Mouse (Mus musculus): ENCODE measurements around the gene Fam219b. TPM values are rescaled to one million over a fixed set of nuclear protein-coding genes. Genes with fewer than 3 reads are reported as not detected.

The Fam219b gene
- total and polyA plus RNA-seq, 2 experiments, result 5.4 to 6.7 TPM

DNA sequence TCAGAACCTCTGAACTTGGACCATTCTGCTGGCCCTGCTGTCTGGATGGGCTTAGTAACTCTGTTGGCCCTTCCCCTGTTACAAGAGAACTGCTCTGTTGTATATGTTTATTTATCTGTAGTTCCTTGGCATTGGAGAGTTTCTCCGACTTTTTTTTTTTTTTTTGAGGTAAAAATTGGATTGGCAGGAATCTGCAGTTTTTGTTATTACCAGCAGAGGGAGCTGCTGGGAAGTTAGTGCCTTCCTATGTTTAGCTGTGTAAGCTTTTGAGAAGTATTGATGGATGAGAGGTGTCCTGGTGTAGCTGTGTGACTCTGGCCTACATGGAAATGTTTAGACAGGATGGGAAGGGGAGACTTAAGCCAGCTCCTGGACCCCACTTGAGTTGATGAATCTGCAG lies 4.0 kb downstream of the Fam219b start:
- WGBS, result 6% methylated on average over 1 of the region's 1 CpGs
- peaks cover 6% of the 10 kb centered on the region; the same call in 1 of the 2 replicates for H3K36me3 ChIP-seq (ENCODE audit: control insufficient read depth, insufficient read depth, low read length)
- no peak overlapping the region for H3K4me3 ChIP-seq (ENCODE audit: insufficient read depth, low read depth, low read length)
- no peak overlapping the region for H3K27ac ChIP-seq (replicated peaks; ENCODE audit: insufficient read depth, low read depth, low read length)
- no peak for TF ChIP-seq CTCF (IDR thresholded peaks at IDR 0.05; ENCODE audit: low read depth, low read length)
- TF ChIP-seq POLR2A (IDR thresholded peaks at IDR 0.05; ENCODE audit: extremely low read depth, insufficient read depth, low read length), result no peak
- no peaks in the 10 kb centered on the region for H3K79me2 ChIP-seq (ENCODE audit: control insufficient read depth, insufficient read depth, low read length)
- no peak overlapping the region for H3K9ac ChIP-seq (ENCODE audit: low read depth, low read length)
- DNase-seq (ENCODE audit: extremely low read depth, low read depth, low spot score), result peak; percentile 42
- H3K4me1 ChIP-seq (ENCODE audit: control insufficient read depth, insufficient read depth, low read length), result peaks cover 2% of the 10 kb centered on the region; the same call in 1 of the 2 replicates
- H3K27me3 ChIP-seq (ENCODE audit: control insufficient read depth, insufficient read depth, low read length), result no peaks in the 10 kb centered on the region

DNA sequence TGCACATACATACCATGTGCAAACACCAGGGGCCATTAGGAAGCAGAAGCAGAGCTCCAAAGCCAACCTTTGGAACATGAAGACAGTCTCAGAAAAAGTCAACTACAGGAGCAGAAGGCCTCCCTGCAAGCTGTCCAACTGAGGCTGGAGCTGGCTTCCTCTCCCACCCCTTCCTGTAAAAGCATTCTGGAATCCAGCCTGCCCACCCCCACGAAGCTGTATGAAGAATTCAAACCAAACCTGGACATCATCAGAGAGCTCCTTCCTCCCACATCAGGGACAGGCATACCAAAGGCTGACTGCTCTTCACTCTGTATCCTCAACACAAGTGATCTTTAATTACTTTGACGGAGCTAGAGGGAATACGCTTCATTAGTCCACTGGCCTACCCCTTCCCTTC lies 6.6 kb downstream of the Fam219b start:
- peaks cover 6% of the 10 kb centered on the region; the same call in 1 of the 2 replicates for H3K4me1 ChIP-seq (ENCODE audit: control insufficient read depth, insufficient read depth, low read length)
- H3K4me3 ChIP-seq (ENCODE audit: insufficient read depth, low read depth, low read length), result no peak overlapping the region
- no peak for TF ChIP-seq POLR2A (IDR thresholded peaks at IDR 0.05; ENCODE audit: extremely low read depth, insufficient read depth, low read length)
- no peak for TF ChIP-seq CTCF (IDR thresholded peaks at IDR 0.05; ENCODE audit: low read depth, low read length)
- WGBS, result 89% methylated on average over 3 of the region's 3 CpGs
- H3K9ac ChIP-seq (ENCODE audit: low read depth, low read length), result no peak overlapping the region
- no peak overlapping the region for H3K27ac ChIP-seq (replicated peaks; ENCODE audit: insufficient read depth, low read depth, low read length)
- H3K27me3 ChIP-seq (ENCODE audit: control insufficient read depth, insufficient read depth, low read length), result no peaks in the 10 kb centered on the region
- no peaks in the 10 kb centered on the region for H3K79me2 ChIP-seq (ENCODE audit: control insufficient read depth, insufficient read depth, low read length)
- no peak for DNase-seq (ENCODE audit: extremely low read depth, low read depth, low spot score)
- H3K36me3 ChIP-seq (ENCODE audit: control insufficient read depth, insufficient read depth, low read length), result peaks cover 6% of the 10 kb centered on the region; the same call in 1 of the 2 replicates

DNA sequence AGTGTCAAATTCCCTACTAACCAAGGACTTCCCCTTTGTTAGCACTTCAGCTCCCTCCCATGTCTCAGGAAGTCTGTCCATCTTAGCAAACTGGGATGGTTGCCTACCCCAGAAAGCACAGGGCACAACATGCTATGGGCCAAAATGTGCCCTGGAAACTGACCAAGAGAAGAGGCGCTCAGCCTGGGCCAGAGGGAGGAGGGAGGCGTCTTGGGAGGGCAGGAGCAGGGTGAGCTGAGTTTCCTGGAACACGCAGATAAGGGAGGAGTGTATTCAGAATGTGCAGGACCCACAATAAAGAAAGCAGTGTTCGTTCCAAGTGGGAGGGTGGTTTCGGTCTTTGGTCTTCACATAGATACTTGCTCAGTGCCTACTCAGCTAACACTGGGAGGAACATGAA lies 10.0 kb downstream of the Fam219b start:
- TF ChIP-seq CTCF (IDR thresholded peaks at IDR 0.05; ENCODE audit: low read depth, low read length) (no peak), POLR2A (IDR thresholded peaks at IDR 0.05; ENCODE audit: extremely low read depth, insufficient read depth, low read length) (no peak)
- Histone ChIP-seq H3K4me1 (ENCODE audit: control insufficient read depth, insufficient read depth, low read length) (peaks cover 13% of the 10 kb centered on the region), H3K36me3 (ENCODE audit: control insufficient read depth, insufficient read depth, low read length) (peaks cover 6% of the 10 kb centered on the region; the same call in 1 of the 2 replicates), H3K4me3 (ENCODE audit: insufficient read depth, low read depth, low read length) (no peak overlapping the region), H3K27ac (replicated peaks; ENCODE audit: insufficient read depth, low read depth, low read length) (0 out of 2 replicates have a peak overlapping the region, but pooled peaks have one; percentile 13), H3K27me3 (ENCODE audit: control insufficient read depth, insufficient read depth, low read length) (no peaks in the 10 kb centered on the region), H3K9ac (ENCODE audit: low read depth, low read length) (no peak overlapping the region), H3K79me2 (ENCODE audit: control insufficient read depth, insufficient read depth, low read length) (no peaks in the 10 kb centered on the region)
- DNase-seq (ENCODE audit: extremely low read depth, low read depth, low spot score), result no peak
- WGBS, result 74% methylated on average over 5 of the region's 5 CpGs

DNA sequence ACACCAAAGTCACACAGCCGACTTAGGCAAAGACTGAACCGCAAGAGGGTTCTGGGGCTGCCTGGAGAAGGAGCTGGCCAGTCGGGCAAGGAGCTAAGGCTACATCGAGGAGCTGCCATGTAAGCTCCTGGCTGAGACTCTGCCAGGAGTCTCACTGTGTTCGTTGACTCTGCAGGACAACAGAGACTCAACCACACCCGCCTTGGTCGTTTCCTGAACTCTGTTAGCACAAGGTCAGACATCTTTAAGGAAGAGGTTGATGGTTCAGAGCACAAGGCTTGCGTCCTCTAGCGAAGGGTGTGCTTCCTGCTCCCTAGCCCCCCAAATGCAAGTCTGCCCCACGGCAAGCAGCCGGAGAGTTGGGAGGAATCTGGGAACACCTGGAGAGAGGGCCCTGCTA lies 10.5 kb downstream of the Fam219b start:
- no peak overlapping the region for H3K27ac ChIP-seq (replicated peaks; ENCODE audit: insufficient read depth, low read depth, low read length)
- no peak for DNase-seq (ENCODE audit: extremely low read depth, low read depth, low spot score)
- no peak for TF ChIP-seq CTCF (IDR thresholded peaks at IDR 0.05; ENCODE audit: low read depth, low read length)
- no peak overlapping the region for H3K9ac ChIP-seq (ENCODE audit: low read depth, low read length)
- H3K4me1 ChIP-seq (ENCODE audit: control insufficient read depth, insufficient read depth, low read length), result peaks cover 13% of the 10 kb centered on the region
- peaks cover 4% of the 10 kb centered on the region; the same call in 1 of the 2 replicates for H3K36me3 ChIP-seq (ENCODE audit: control insufficient read depth, insufficient read depth, low read length)
- H3K27me3 ChIP-seq (ENCODE audit: control insufficient read depth, insufficient read depth, low read length), result no peaks in the 10 kb centered on the region
- H3K4me3 ChIP-seq (ENCODE audit: insufficient read depth, low read depth, low read length), result no peak overlapping the region
- no peaks in the 10 kb centered on the region for H3K79me2 ChIP-seq (ENCODE audit: control insufficient read depth, insufficient read depth, low read length)
- WGBS, result 90% methylated on average over 11 of the region's 11 CpGs

DNA sequence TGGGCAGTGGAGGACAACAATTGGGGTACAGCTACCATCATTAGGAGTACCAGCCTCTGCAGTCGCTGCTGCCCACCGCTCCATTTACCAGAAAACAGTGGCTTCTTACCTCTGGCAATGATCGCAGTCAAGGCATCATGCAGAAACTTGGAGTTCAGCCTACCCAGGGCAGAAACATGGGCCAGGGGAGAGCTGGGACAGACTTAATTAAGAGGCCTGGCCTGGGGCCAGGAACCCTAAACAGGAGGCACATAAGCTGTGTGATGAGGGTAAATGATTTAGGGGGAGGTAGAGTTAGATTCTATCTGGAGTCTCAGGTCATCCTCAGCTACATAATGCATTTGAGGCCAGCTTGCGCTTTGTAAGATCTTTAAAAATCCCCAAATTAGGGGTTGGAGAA lies 11.9 kb downstream of the Fam219b start:
- Histone ChIP-seq H3K36me3 (ENCODE audit: control insufficient read depth, insufficient read depth, low read length) (peaks cover 2% of the 10 kb centered on the region; the same call in 1 of the 2 replicates), H3K27me3 (ENCODE audit: control insufficient read depth, insufficient read depth, low read length) (no peaks in the 10 kb centered on the region)
- WGBS, result 97% methylated on average over 4 of the region's 4 CpGs

DNA sequence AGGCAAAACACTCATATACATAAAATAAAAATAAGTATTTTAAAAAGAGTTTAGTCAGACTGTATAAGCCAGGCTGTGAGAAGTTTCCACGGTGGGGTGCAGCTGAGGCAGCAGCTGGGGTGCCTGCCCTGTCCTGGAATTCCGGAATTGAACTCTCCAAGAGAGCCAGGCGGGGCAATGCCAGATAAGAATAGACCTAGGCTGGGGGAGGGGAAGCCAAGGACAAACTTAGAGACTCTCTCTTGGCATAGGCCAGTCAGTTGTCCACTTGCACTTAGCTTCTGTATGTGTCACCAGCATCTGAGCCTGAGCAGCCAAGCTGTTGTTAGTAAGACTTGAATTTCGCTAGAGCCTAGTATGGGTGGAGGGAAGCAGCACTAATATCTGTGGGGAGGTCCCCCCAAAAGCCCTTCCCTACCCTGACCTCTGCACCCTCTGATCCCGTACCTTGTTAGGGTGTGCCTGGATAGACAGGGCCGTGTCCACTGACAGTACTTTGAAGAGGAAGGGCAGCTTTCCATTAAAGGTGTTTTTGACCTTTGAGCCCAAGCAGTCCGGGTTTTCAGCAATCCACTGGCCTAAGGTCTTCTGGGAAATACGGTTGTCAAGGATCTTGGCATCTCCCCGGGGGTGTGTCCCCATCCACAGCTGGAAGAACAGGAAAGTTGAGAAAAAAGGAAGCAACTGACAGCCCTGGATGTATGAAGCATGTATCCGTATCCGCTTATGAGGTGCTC lies 13.0 kb downstream of the Fam219b start:
- Histone ChIP-seq H3K27ac (replicated peaks; ENCODE audit: insufficient read depth, low read depth, low read length) (no peak overlapping the region), H3K4me3 (ENCODE audit: insufficient read depth, low read depth, low read length) (no peak overlapping the region), H3K9ac (ENCODE audit: low read depth, low read length) (no peak overlapping the region), H3K36me3 (ENCODE audit: control insufficient read depth, insufficient read depth, low read length) (no peaks in the 10 kb centered on the region; the same call in 1 of the 2 replicates), H3K79me2 (ENCODE audit: control insufficient read depth, insufficient read depth, low read length) (no peaks in the 10 kb centered on the region), H3K27me3 (ENCODE audit: control insufficient read depth, insufficient read depth, low read length) (no peaks in the 10 kb centered on the region), H3K4me1 (ENCODE audit: control insufficient read depth, insufficient read depth, low read length) (peaks cover 13% of the 10 kb centered on the region)
- peak; percentile 47 for DNase-seq (ENCODE audit: extremely low read depth, low read depth, low spot score)
- 62% methylated on average over 11 of the region's 11 CpGs for WGBS
- TF ChIP-seq POLR2A (IDR thresholded peaks at IDR 0.05; ENCODE audit: extremely low read depth, insufficient read depth, low read length) (no peak), CTCF (IDR thresholded peaks at IDR 0.05; ENCODE audit: low read depth, low read length) (no peak)

More for the DNA sequence above, 11.9 kb downstream of the Fam219b start:
- H3K4me1 ChIP-seq (ENCODE audit: control insufficient read depth, insufficient read depth, low read length), result peaks cover 13% of the 10 kb centered on the region
- no peak for TF ChIP-seq CTCF (IDR thresholded peaks at IDR 0.05; ENCODE audit: low read depth, low read length)
- TF ChIP-seq POLR2A (IDR thresholded peaks at IDR 0.05; ENCODE audit: extremely low read depth, insufficient read depth, low read length), result no peak
- no peak overlapping the region for H3K27ac ChIP-seq (replicated peaks; ENCODE audit: insufficient read depth, low read depth, low read length)
- no peak overlapping the region for H3K9ac ChIP-seq (ENCODE audit: low read depth, low read length)
- no peak overlapping the region for H3K4me3 ChIP-seq (ENCODE audit: insufficient read depth, low read depth, low read length)
- DNase-seq (ENCODE audit: extremely low read depth, low read depth, low spot score), result no peak
- no peaks in the 10 kb centered on the region for H3K79me2 ChIP-seq (ENCODE audit: control insufficient read depth, insufficient read depth, low read length)
